Mouse (Mus musculus) embryo, embryonic 11 days (tissue): ENCODE data around the gene Map3k14.
"Not testable (repeated sequence)": the region's sequence is repeated elsewhere in the genome, so short reads cannot be mapped to it uniquely, and the experiment has no call there.

Source experiments
- DNase-seq: peaks from one replicate; pipeline ENCODE4 v3.0.0-alpha.2; 2015

The Map3k14 gene

GRCm38 (mm10) chr11:103267346-103268219 lies at the start of gene Map3k14:
Gene Map3k14 (minus strand): TSS chr11:103267472.
- peak; percentile 99 for DNase-seq

- no peak for DNase-seq
These were observed 48.1 kb upstream of the Map3k14 start for GRCm38 (mm10) chr11:103315379-103315778.

DNA sequence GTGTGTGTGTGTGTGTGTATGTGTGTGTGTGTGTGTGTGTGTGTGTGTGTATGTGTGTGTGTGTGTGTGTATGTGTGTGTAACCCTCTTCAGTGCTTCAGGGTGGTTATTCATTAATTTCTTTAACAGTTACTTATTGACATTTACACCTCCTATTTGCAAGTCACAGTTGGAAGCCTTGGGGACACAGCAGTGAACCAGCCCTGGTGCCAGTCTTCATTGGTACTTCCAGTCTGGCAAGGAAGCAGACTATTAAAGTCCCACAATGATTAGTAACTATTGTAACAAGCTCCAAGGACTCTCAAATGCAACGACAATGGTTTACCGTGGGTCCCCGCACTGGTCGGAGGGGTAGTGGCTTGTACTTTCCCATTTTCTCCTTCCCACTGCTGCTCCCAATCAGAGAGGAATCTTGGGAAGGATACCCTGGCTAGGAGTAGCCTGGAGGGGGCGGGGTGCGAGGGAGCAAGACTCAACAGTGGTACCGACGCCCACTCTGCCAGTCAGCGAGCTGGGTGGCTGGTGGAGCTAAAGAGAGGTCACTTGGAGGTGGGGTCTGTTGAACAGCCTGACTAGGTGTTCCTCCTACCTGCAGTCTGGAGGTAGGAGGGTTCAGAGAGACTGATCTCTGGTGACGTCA lies 47.6 kb upstream of the Map3k14 start:
- no peak for DNase-seq

GRCm38 (mm10) chr11:103313542-103313941 lies 46.3 kb upstream of the Map3k14 start:
- DNase-seq, result no peak

DNA sequence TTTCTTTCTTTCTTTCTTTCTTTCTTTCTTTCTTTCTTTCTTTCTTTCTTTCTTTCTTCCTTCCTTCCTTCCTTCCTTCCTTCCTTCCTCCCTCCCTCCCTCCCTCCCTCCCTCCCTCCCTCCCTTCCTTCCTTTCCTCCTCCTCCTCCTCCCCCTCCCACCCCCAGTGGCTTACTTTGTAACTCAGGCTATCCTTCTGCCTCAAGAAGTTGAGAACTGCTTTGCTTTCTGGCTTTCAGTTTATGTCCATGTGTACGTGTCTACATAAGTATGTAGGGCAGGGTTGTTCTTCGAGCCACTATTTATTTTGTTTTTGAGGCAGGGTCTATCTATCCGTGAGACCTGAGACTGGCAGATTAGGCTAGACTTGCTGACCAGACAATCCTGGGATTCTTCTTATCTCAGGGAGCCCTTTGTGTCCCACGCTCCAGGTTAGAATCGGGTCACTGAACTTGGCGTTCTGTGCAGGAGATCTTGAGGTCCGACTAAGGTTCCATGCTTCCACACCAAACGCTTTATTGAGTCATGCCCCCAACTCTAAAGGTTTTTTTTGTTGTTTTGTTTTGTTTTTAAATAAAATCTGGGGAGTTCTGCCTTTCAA lies 45.5 kb upstream of the Map3k14 start:
- DNase-seq, result peak; percentile 38

GRCm38 (mm10) chr11:103311960-103312611 lies 44.8 kb upstream of the Map3k14 start:
- peak; percentile 69 for DNase-seq

DNA sequence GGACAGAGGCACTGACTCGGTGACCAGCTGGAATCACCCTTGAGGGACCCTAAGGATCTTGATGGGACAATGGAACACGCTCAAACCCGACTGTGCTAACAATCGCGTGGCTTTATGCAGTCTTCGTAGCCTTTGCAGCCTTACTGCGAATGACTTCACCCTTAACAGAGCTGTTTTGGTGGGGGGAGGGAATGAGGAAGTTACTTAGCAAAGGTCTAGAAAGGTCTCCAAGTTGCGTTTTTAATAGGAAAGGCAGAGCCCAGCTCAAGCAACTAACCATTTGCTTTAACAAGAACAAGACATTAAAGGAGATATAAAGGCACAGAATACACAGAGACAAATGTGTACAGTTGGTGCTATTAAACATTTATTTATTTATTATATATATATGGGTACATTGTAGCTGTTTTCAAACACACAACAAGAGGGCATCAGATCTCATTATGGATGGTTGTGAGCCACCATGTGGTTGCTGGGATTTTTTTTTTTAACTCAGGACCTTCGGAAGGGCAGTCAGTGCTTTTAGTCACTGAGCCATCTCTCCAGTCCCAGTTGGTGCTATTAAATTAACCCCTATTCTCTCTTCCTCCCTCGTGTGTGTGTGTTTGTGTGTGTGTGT lies 42.8 kb upstream of the Map3k14 start:
- no peak for DNase-seq

DNA sequence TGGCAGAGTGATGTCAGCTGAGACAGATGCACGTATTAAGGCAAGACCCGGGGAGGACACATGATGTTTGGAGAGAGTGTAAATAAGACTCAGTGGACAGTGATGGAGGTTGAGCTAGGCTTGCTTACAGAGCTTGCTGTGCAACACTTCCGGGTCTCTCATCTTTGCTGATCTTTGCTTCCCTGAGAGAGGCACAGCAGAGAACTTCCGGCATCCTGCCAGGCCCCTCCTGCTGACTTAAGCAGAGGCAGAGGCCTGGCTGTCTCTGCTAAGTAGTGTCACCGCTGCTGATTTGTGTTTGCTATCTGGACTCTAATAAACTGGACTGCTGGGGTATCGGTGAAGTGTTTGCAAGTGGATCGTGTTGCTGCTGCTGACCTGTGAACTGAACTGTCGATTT lies 40.6 kb upstream of the Map3k14 start:
- DNase-seq, result no peak

DNA sequence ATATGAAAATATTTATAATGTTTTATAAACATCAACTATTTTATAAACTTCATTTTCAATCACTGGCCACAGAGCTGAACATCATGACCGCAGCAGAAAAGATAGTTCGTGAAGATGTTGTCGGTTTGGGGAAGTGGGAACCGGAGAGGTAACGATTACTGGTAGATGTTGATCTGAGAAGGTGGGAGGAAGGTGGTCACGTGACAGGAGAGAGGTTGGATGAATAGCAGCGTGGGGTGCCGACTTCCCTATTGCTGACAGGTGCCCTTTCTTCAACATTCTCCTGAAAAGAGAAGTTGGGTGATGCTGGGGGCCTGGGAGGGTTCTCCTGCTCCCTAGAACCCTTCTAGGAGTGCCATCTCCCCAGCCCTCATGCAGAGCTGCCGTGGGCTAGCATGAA lies 37.3 kb upstream of the Map3k14 start:
- DNase-seq, result no peak

DNA sequence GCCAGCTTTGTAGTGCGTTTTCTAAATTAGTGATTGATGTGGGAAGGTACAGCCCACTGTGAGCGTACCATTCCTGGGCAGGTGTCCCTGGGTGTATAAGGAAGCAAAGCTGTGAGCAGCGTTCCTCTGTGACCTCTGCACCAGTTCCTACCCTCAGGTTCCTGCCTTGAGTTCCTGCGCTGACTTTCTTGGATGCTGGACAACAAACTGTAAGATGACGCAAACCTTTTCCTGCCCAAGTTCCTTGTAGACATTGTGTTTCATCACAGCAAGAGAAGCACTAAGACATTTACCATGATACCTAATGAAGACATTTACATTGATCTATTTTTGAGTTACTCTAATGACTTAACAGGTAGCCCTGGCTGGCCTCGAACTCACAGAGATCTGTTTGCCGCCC lies 27.5 kb upstream of the Map3k14 start:
- DNase-seq, result no peak

GRCm38 (mm10) chr11:103294066-103294465 lies 26.8 kb upstream of the Map3k14 start:
- peak; percentile 46 for DNase-seq

DNA sequence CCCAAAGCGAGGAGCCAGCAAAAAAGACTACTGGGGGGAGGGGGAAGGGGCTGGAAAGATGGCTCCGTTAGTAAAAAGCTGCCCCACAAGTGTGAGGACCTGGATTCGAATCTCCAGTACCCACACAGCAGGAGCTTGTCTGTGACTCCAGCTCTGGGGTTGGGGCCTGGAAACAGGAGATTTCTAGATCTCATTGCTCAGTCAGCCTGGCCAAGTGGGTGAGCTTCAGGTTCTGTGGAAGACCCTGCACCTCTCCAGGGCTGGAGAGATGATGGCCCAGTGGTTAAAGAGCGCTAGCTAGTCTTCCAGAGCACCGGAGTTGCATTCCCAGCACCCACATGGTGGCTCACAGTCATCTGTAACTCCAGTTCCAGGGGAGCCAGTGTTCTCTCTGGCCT lies 25.6 kb upstream of the Map3k14 start:
- no peak for DNase-seq

- peak; percentile 59 for DNase-seq
These were observed 25.0 kb upstream of the Map3k14 start for GRCm38 (mm10) chr11:103292152-103292889.

DNA sequence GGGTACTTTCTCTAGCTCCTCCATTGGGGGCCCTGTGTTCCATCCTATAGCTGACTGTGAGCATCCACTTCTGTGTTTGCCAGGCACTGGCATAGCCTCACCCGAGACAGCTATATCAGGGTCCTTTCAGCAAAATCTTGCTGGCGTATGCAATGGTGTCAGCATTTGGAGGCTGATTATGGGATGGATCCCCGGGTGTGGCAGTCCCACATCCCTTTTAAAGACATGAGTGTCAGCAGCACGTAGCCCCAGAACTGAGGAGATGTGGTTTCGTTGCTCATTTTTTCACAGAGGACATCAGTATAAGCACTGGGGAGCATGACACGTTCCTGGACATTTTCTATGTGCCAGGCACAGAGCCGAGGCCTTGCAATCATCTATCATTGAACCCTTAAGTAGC lies 23.6 kb upstream of the Map3k14 start:
- not testable (repeated sequence) for DNase-seq

DNA sequence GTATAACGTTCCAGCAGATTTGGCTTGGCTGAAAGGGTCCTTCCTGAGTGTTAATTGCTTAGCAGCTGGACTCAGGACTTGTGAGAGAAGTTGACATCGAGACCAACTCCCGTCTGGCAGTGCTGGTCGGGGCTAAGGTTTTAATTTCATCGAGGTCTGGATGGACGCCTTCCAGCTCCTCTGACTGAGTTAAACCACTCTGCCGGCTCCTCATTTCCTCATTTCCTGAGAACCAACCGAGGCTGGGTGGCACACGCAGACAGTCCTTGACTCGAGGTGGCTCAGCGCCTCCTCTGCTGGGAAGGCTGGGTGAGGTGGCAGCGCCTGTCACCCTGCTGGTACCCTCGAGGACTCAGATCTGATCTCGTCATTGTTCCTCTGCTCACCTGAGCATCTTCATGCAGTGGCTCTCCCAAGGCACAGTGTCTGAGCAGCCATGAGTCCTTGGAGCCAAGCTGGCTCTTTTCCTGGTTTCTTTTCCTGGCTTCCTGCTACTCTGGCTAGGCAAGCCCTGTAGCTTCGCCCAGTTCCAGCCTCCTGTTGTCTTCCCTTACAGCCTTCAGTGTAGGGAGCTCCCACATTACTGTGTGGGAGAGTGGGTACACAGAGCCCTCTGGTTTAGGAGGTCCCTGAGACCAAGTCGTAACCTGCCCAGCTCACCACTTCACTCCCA lies 21.2 kb upstream of the Map3k14 start:
- DNase-seq, result no peak

- no peak for DNase-seq
These were observed 19.6 kb upstream of the Map3k14 start for GRCm38 (mm10) chr11:103286910-103287309.

DNA sequence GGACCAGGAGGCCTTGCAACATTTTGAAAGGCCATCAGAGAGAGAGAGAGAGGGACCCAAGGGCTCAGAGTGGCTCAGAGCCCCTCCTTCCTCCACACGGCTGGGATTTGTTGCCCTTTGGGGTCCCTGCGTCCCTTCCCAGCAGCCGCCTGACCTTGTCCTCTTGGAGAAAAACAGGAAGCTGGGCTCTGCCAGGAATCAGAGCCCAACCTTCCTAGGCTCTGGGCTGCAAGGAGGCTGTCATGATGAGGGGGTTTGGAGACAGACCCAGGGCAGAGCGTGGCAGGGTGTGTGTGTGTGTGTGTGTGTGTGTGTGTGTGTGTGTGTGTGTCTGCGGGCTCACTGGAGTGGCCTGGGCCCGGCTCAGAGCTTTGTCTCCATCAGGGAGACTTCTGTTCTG lies 18.7 kb upstream of the Map3k14 start:
- DNase-seq, result peak; percentile 37

DNA sequence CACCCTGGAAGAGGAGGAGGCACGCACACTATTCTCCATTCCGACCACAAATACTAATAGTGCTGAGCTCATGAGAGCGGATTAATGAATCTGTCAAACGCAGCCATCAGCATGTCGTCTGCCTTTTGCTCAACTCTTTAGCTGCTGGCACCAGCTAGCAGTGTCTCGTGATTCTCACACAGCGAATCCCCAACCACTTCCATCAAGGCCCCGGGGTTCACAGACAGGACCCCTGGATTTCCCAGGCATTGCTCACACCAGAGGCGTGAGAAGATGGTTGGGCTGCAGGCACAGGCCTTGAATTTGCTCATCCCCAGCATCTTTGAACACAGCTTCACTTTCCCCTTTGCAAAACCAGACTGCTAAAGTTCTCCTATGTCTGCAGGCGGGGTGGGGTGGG lies 18.0 kb upstream of the Map3k14 start:
- no peak for DNase-seq

- no peak for DNase-seq
These were observed 14.5 kb upstream of the Map3k14 start for GRCm38 (mm10) chr11:103281784-103282183.

- DNase-seq, result no peak
These were observed 9.2 kb upstream of the Map3k14 start for GRCm38 (mm10) chr11:103276450-103276849.

- DNase-seq, result no peak
These were observed 5.6 kb upstream of the Map3k14 start for GRCm38 (mm10) chr11:103272888-103273287.

DNA sequence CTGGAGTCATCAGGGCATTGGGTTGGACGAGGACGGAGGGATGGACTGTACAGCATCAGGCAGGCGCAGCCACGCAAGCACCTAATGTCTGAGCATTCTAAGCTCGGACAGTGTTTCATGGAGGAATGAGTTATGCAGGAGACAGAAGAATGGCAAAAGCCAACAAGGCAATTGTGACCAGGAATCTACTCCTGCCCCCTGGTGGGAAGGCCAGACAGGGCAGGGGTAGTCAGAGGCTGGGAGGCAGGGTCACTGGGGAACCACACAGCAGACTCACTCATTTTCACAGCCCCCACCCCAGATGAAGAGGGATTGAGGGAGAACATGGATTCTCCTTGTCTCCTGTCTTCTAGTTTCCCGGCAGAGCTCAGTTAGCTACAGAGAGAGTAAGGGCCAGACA lies 4.7 kb upstream of the Map3k14 start:
- DNase-seq, result peak; percentile 46
